Mouse (Mus musculus) stomach, postnatal 0 days (tissue): ENCODE results near the gene Olfr1451.

Experiments used
- CTCF ChIP-seq: IDR thresholded peaks from 2 replicates; pipeline ENCODE4 v1.5.1; 2016; ENCODE audit warnings: antibody characterized with exemption, low read depth, mild to moderate bottlenecking, moderate library complexity
- EP300 ChIP-seq: optimal IDR thresholded peaks from 2 replicates; pipeline ENCODE3; 2016; ENCODE audit warnings: antibody characterized with exemption

- no peak for TF ChIP-seq CTCF
- TF ChIP-seq EP300, result no peak
Observed at GRCm38 (mm10) chr19:13028227-13028626, 33.4 kb downstream of the Olfr1451 start, which contains the start of gene Olfr1453.
